Mouse (Mus musculus): Measurements from ENCODE around the gene Zfp638. TPM values are rescaled to one million over a fixed set of nuclear protein-coding genes. Genes with fewer than 3 reads are reported as not detected.
A peak's percentile ranks its signal among the peaks of the same experiment; 100 is the strongest.
"Not testable (repeated sequence)": the region's sequence is repeated elsewhere in the genome, so short reads cannot be mapped to it uniquely, and the experiment has no call there.

Gene Zfp638
- polyA plus RNA-seq (2012; rRNA removed), result 10.3 and 12.6 TPM in 2 replicates

DNA sequence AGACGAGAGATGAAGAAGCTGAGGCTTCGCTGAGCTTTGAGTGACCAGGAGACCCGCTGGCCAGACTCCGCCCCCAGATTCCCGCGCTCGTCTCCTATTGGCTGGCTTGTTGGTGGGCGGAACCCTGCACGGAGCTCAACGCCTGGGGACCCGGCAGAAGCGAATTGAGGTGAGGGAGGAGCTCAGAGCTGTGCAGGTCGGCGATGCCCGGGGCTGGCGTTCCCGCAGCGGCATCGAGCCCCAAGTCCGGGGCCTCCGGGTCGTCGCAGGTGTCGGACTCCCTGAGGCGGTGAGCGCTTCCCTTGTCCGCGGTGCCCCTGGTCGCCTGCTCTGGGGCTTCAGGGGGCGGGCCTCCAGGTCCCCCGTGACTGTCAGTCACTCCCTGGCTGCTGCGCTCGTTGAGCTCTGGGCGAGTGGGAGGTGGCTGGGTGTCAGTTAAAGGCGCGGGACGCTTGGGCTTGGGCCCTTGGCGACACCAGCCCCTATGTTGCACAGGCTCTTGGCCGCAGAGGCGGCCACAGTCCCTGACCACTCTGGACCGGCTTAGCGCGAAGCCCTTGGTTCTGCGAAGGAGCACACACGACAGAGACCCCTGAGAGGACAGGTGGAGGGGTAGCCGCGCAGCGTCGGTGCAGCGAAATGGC lies at the start of gene Zfp638:
Zfp638 (plus strand) TSS at position 156 of the 644 bp plus-strand sequence.
- Histone ChIP-seq H3K4me3 (ENCODE audit: control insufficient read depth, low read depth, low read length) (peak within 1 kb of the TSS; percentile 97), H3K27me3 (ENCODE audit: control insufficient read depth, insufficient read depth, low read length) (no peaks in the 10 kb centered on the region), H3K36me3 (ENCODE audit: control insufficient read depth, insufficient read depth, low read length) (no peaks in the 10 kb centered on the region), H3K27ac (ENCODE audit: control insufficient read depth, insufficient read depth, low read depth, low read length) (peak within 1 kb of the TSS; percentile 85), H3K4me1 (ENCODE audit: control insufficient read depth, insufficient read depth, low read length) (peaks cover 8% of the 10 kb centered on the region)
- TF ChIP-seq POLR2A (IDR thresholded peaks at IDR 0.05; ENCODE audit: control insufficient read depth, low read depth, low read length) (peak; percentile 78), CTCF (IDR thresholded peaks at IDR 0.05; ENCODE audit: control insufficient read depth, insufficient read depth, insufficient replicate concordance, low read depth, low read length) (no peak)

DNA sequence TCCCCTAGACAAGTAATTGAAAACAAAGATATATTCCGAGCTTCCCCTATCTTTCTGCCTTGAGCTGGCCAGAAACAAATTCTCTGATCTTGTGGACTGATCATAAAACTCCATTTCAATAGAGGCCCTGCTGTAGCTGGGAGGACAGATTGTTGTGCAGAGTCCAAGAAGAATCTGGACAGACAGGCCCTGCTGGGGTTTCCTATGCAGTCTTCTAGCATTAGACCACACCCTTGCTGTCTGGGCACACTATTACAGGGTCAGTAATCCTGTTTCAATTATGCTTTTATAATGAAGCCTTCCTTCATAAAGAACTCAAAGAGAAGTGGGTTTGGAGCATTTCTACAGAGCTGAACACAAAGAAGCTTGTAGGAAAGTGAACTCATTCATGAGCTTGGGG lies 47.9 kb upstream of the Zfp638 start:
- TF ChIP-seq POLR2A (IDR thresholded peaks at IDR 0.05; ENCODE audit: control insufficient read depth, low read depth, low read length), result no peak
- no peak for TF ChIP-seq CTCF (IDR thresholded peaks at IDR 0.05; ENCODE audit: control insufficient read depth, insufficient read depth, insufficient replicate concordance, low read depth, low read length)
- H3K36me3 ChIP-seq (ENCODE audit: control insufficient read depth, insufficient read depth, low read length), result no peaks in the 10 kb centered on the region
- H3K4me1 ChIP-seq (ENCODE audit: control insufficient read depth, insufficient read depth, low read length), result no peaks in the 10 kb centered on the region
- no peak overlapping the region for H3K27ac ChIP-seq (ENCODE audit: control insufficient read depth, insufficient read depth, low read depth, low read length)
- no peaks in the 10 kb centered on the region for H3K27me3 ChIP-seq (ENCODE audit: control insufficient read depth, insufficient read depth, low read length)
- no peak overlapping the region; the same call in 1 of the 2 replicates for H3K4me3 ChIP-seq (ENCODE audit: control insufficient read depth, low read depth, low read length)

GRCm38 (mm10) chr6:83820727-83821515 lies 46.0 kb upstream of the Zfp638 start:
- Histone ChIP-seq H3K36me3 (ENCODE audit: control insufficient read depth, insufficient read depth, low read length) (no peaks in the 10 kb centered on the region), H3K4me3 (ENCODE audit: control insufficient read depth, low read depth, low read length) (no peak overlapping the region; the same call in 1 of the 2 replicates), H3K4me1 (ENCODE audit: control insufficient read depth, insufficient read depth, low read length) (no peaks in the 10 kb centered on the region), H3K27ac (ENCODE audit: control insufficient read depth, insufficient read depth, low read depth, low read length) (no peak overlapping the region), H3K27me3 (ENCODE audit: control insufficient read depth, insufficient read depth, low read length) (no peaks in the 10 kb centered on the region)
- TF ChIP-seq CTCF (IDR thresholded peaks at IDR 0.05; ENCODE audit: control insufficient read depth, insufficient read depth, insufficient replicate concordance, low read depth, low read length) (no peak), POLR2A (IDR thresholded peaks at IDR 0.05; ENCODE audit: control insufficient read depth, low read depth, low read length) (no peak)

GRCm38 (mm10) chr6:83821856-83822255 lies 45.1 kb upstream of the Zfp638 start:
- Histone ChIP-seq H3K4me3 (ENCODE audit: control insufficient read depth, low read depth, low read length) (no peak overlapping the region), H3K4me1 (ENCODE audit: control insufficient read depth, insufficient read depth, low read length) (no peaks in the 10 kb centered on the region), H3K36me3 (ENCODE audit: control insufficient read depth, insufficient read depth, low read length) (no peaks in the 10 kb centered on the region), H3K27me3 (ENCODE audit: control insufficient read depth, insufficient read depth, low read length) (no peaks in the 10 kb centered on the region), H3K27ac (ENCODE audit: control insufficient read depth, insufficient read depth, low read depth, low read length) (no peak overlapping the region)
- no peak for TF ChIP-seq POLR2A (IDR thresholded peaks at IDR 0.05; ENCODE audit: control insufficient read depth, low read depth, low read length)
- no peak for TF ChIP-seq CTCF (IDR thresholded peaks at IDR 0.05; ENCODE audit: control insufficient read depth, insufficient read depth, insufficient replicate concordance, low read depth, low read length)

GRCm38 (mm10) chr6:83830941-83831605 lies 35.8 kb upstream of the Zfp638 start:
- H3K4me3 ChIP-seq (ENCODE audit: control insufficient read depth, low read depth, low read length), result peak overlapping the region; percentile 85
- H3K27me3 ChIP-seq (ENCODE audit: control insufficient read depth, insufficient read depth, low read length), result no peaks in the 10 kb centered on the region
- H3K27ac ChIP-seq (ENCODE audit: control insufficient read depth, insufficient read depth, low read depth, low read length), result peak overlapping the region; percentile 83
- H3K36me3 ChIP-seq (ENCODE audit: control insufficient read depth, insufficient read depth, low read length), result no peaks in the 10 kb centered on the region
- TF ChIP-seq POLR2A (IDR thresholded peaks at IDR 0.05; ENCODE audit: control insufficient read depth, low read depth, low read length) (no peak), CTCF (IDR thresholded peaks at IDR 0.05; ENCODE audit: control insufficient read depth, insufficient read depth, insufficient replicate concordance, low read depth, low read length) (no peak)
- H3K4me1 ChIP-seq (ENCODE audit: control insufficient read depth, insufficient read depth, low read length), result peaks cover 6% of the 10 kb centered on the region; the same call in 1 of the 2 replicates

- Histone ChIP-seq H3K27ac (ENCODE audit: control insufficient read depth, insufficient read depth, low read depth, low read length) (peak within 1 kb of the TSS; percentile 83), H3K4me1 (ENCODE audit: control insufficient read depth, insufficient read depth, low read length) (peaks cover 6% of the 10 kb centered on the region; the same call in 1 of the 2 replicates), H3K36me3 (ENCODE audit: control insufficient read depth, insufficient read depth, low read length) (no peaks in the 10 kb centered on the region), H3K27me3 (ENCODE audit: control insufficient read depth, insufficient read depth, low read length) (no peaks in the 10 kb centered on the region), H3K4me3 (ENCODE audit: control insufficient read depth, low read depth, low read length) (peak within 1 kb of the TSS; percentile 85)
- TF ChIP-seq POLR2A (IDR thresholded peaks at IDR 0.05; ENCODE audit: control insufficient read depth, low read depth, low read length) (peak; percentile 99), CTCF (IDR thresholded peaks at IDR 0.05; ENCODE audit: control insufficient read depth, insufficient read depth, insufficient replicate concordance, low read depth, low read length) (peak; percentile 10; the same call in 1 of the 2 replicates)
Measured at GRCm38 (mm10) chr6:83831606-83832123, 35.2 kb upstream of the Zfp638 start, which contains the start of gene Paip2b. TSS of gene Paip2b (minus strand) at chr6:83831741.

DNA sequence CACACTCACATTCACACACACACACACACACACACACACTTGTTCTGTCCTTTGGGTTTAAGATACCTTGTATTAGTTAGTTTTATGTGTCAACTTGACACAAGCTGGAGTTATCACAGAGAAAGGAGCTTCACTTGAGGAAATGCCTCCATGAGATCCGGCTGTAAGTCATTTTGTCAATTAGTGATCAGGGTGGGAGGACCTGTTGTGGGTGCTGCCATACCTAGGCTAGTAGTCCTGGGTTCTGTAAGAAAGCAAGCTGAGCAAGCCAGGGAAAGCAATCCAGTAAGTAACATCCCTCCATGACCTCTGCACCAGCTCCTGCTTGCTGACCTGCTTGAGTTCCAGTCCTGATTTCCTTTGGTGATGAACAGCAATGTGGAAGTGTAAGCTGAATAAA lies 34.5 kb upstream of the Zfp638 start:
- Histone ChIP-seq H3K4me3 (ENCODE audit: control insufficient read depth, low read depth, low read length) (peak overlapping the region; percentile 85; the same call in 1 of the 2 replicates), H3K27ac (ENCODE audit: control insufficient read depth, insufficient read depth, low read depth, low read length) (peak overlapping the region; percentile 76)
- not testable (repeated sequence) for H3K4me1 ChIP-seq (ENCODE audit: control insufficient read depth, insufficient read depth, low read length); H3K27me3 ChIP-seq (ENCODE audit: control insufficient read depth, insufficient read depth, low read length); H3K36me3 ChIP-seq (ENCODE audit: control insufficient read depth, insufficient read depth, low read length)
